Mouse (Mus musculus): ENCODE results near the gene Prkcsh. TPM values are rescaled to one million over a fixed set of nuclear protein-coding genes. Genes with fewer than 3 reads are reported as not detected.

The Prkcsh gene
- total RNA-seq, 2 experiments from 2014 or later, result 50.3 to 136 TPM

GRCm38 (mm10) chr9:21983911-21984310 is 18.7 kb upstream of the Prkcsh start:
- no peak for ATAC-seq (replicated peaks; ENCODE audit: poor library complexity)

GRCm38 (mm10) chr9:21987592-21988342 is 14.8 kb upstream of the Prkcsh start:
- no peak for ATAC-seq (replicated peaks; ENCODE audit: poor library complexity)

GRCm38 (mm10) chr9:21988421-21989101 is 14.0 kb upstream of the Prkcsh start:
- ATAC-seq (replicated peaks; ENCODE audit: poor library complexity), result peak; percentile 18; the same call in 1 of the 2 replicates

GRCm38 (mm10) chr9:21989230-21990110 is 13.1 kb upstream of the Prkcsh start, which contains the start of gene Rgl3:
Gene Rgl3 (minus strand): TSS chr9:21989446.
- peak; percentile 37 for ATAC-seq (replicated peaks; ENCODE audit: poor library complexity)

- no peak for ATAC-seq (replicated peaks; ENCODE audit: poor library complexity)
Observed at GRCm38 (mm10) chr9:21992227-21992626, 10.4 kb upstream of the Prkcsh start.

GRCm38 (mm10) chr9:21996178-21996867 is 6.3 kb upstream of the Prkcsh start:
- no peak for ATAC-seq (replicated peaks; ENCODE audit: poor library complexity)

- no peak for ATAC-seq (replicated peaks; ENCODE audit: poor library complexity)
Observed at GRCm38 (mm10) chr9:22000296-22000695, 2.3 kb upstream of the Prkcsh start.

- ATAC-seq (replicated peaks; ENCODE audit: poor library complexity), result no peak
Observed at GRCm38 (mm10) chr9:22001633-22002032, 973 bp upstream of the Prkcsh start.

- peak; percentile 43 for ATAC-seq (replicated peaks; ENCODE audit: poor library complexity)
Observed at GRCm38 (mm10) chr9:22003163-22003554, 553 bp downstream of the Prkcsh start.

GRCm38 (mm10) chr9:22004546-22004945 is 1.9 kb downstream of the Prkcsh start:
- no peak for ATAC-seq (replicated peaks; ENCODE audit: poor library complexity)

- ATAC-seq (replicated peaks; ENCODE audit: poor library complexity), result no peak
Observed at GRCm38 (mm10) chr9:22011055-22011454, 8.4 kb downstream of the Prkcsh start.

GRCm38 (mm10) chr9:22012731-22013130 is 10.1 kb downstream of the Prkcsh start:
- ATAC-seq (replicated peaks; ENCODE audit: poor library complexity), result no peak

- ATAC-seq (replicated peaks; ENCODE audit: poor library complexity), result no peak
Observed at GRCm38 (mm10) chr9:22016245-22016644, 13.6 kb downstream of the Prkcsh start.

GRCm38 (mm10) chr9:22017208-22017825 is 14.7 kb downstream of the Prkcsh start:
- ATAC-seq (replicated peaks; ENCODE audit: poor library complexity), result no peak

GRCm38 (mm10) chr9:22024592-22024991 is 22.0 kb downstream of the Prkcsh start:
- no peak for ATAC-seq (replicated peaks; ENCODE audit: poor library complexity)

- no peak for ATAC-seq (replicated peaks; ENCODE audit: poor library complexity)
Observed at GRCm38 (mm10) chr9:22028467-22028866, 25.9 kb downstream of the Prkcsh start.

- ATAC-seq (replicated peaks; ENCODE audit: poor library complexity), result no peak
Observed at GRCm38 (mm10) chr9:22030386-22030785, 27.8 kb downstream of the Prkcsh start.

GRCm38 (mm10) chr9:22035300-22036044 is 32.9 kb downstream of the Prkcsh start:
- ATAC-seq (replicated peaks; ENCODE audit: poor library complexity), result no peak

GRCm38 (mm10) chr9:22037826-22038225 is 35.2 kb downstream of the Prkcsh start:
- no peak for ATAC-seq (replicated peaks; ENCODE audit: poor library complexity)

- ATAC-seq (replicated peaks; ENCODE audit: poor library complexity), result no peak
Observed at GRCm38 (mm10) chr9:22041832-22042231, 39.2 kb downstream of the Prkcsh start.

All from megakaryocyte progenitor cell, adult 5-6 weeks (primary cell).